8 mouse cellular contexts compared by ENCODE assay signal in the genomic region with DNA sequence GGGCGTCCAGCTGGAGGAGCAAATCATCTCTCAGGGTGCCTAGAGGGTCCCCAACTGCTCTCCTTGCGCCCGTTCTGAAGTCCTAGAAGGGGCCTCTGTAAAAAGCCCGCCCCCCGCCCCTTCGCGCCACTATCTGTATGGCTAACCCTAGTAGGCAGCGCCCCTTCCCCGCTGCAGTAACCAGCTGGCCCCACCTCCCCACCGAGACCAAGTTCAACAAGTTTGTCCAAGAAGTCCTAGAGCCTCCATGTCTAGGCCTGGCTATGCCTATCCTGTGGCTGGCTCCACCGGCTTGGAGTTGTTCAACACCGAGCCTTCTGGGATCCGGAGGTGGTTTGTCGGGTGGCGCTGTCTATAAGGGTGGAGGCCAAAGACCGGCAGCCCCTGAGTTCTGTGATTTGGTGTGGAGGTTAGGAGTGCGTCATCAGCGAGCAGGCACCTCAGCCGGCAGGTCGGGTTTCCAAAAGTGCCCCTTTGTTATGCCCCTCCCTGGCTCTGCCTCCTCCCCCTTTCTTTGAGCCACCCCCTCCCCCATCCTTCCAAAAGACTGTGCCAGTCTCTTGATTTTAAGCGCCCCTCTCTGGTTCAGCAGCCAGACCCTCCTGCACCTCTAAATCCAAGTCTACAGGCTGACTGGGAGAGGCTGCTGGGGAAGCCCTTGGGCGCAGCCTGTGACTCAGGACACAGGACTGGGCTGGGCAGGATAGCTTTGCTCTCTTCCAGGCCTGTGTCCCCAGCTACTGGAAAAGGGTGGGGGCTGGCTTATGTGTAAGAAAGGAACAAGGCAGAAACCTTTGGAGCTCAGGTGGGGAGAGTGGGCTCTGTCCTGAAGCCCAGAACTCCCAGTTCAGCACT. TPM values are rescaled to one million over a fixed set of nuclear protein-coding genes. Genes with fewer than 3 reads are reported as not detected.
DNase-seq lines count a peak whose midpoint lies in the region; ATAC-seq lines count a peak whose summit lies in the region.

No protein-coding gene starts in this region.

- WGBS in heart, embryonic 11.5 days (ENCODE audit: insufficient replicate concordance) = 3% methylated on average over 22 of the region's 22 CpGs
- WGBS in limb, embryonic 12.5 days = 2% methylated on average over 22 of the region's 22 CpGs

- H3K9me3 ChIP-seq in heart, embryonic 11.5 days (replicated peaks; ENCODE audit: control insufficient read depth, low read length) = no peaks in the 10 kb centered on the region
- no peaks in the 10 kb centered on the region for H3K9me3 ChIP-seq in limb, embryonic 12.5 days

- peaks cover 29% of the 10 kb centered on the region for H3K4me1 ChIP-seq in heart, embryonic 11.5 days (ENCODE audit: control insufficient read depth, insufficient read depth, low read length)
- peaks cover 37% of the 10 kb centered on the region for H3K4me1 ChIP-seq in limb, embryonic 12.5 days (replicated peaks)

- peak overlapping the region; percentile 63 for H3K9ac ChIP-seq in heart, embryonic 11.5 days (ENCODE audit: low read depth, low read length)
- H3K9ac ChIP-seq in limb, embryonic 12.5 days (replicated peaks) = peak overlapping the region; percentile 75

- intact Hi-C loops in heart, postnatal 14 days (cut with DNase I) = no loop called here

- peaks cover 27% of the 10 kb centered on the region for H3K27me3 ChIP-seq in heart, embryonic 11.5 days (ENCODE audit: control insufficient read depth, insufficient read depth, low read length)
- peaks cover 24% of the 10 kb centered on the region for H3K27me3 ChIP-seq in limb, embryonic 12.5 days

- H3K4me3 ChIP-seq in heart, embryonic 11.5 days (ENCODE audit: low read depth, low read length) = peak overlapping the region; percentile 60
- peak overlapping the region; percentile 69 for H3K4me3 ChIP-seq in limb, embryonic 12.5 days (replicated peaks)

- ATAC-seq in heart, embryonic 11.5 days (replicated peaks; ENCODE audit: insufficient number of reproducible peaks, low FRiP score, low TSS enrichment) = peak; percentile 29
- ATAC-seq in limb, embryonic 12.5 days (ENCODE audit: insufficient number of reproducible peaks, insufficient read depth, low FRiP score, low TSS enrichment, low read depth) = peak; percentile 87

- no peak for DNase-seq in heart, postnatal 14 days
- DNase-seq in MN1 (ENCODE audit: low spot score) = peak; percentile 28
- DNase-seq in embryo, embryonic 11.5 days (ENCODE audit: low read depth, low spot score) = peak; percentile 52
- DNase-seq in heart, postnatal 4 days = peak; percentile 53
- peak; percentile 48 for DNase-seq in naive thymus-derived CD4-positive, alpha-beta T cell, adult 2 months (ENCODE audit: low read depth)
- DNase-seq in layer of hippocampus, postnatal 36 days = no peak

- peak overlapping the region; percentile 46; the same call in 1 of the 2 replicates for H3K27ac ChIP-seq in heart, embryonic 11.5 days (ENCODE audit: low read depth, low read length)
- peak overlapping the region; percentile 91 for H3K27ac ChIP-seq in limb, embryonic 12.5 days

- peaks cover 9% of the 10 kb centered on the region for H3K36me3 ChIP-seq in heart, embryonic 11.5 days (ENCODE audit: control insufficient read depth, insufficient read depth, low read length)
- H3K36me3 ChIP-seq in limb, embryonic 12.5 days = peaks cover 26% of the 10 kb centered on the region

- H3K4me2 ChIP-seq in heart, embryonic 11.5 days = peak overlapping the region; percentile 96
- peak overlapping the region; percentile 95 for H3K4me2 ChIP-seq in limb, embryonic 12.5 days

RNA-seq across cellular contexts. Expression of a gene that starts 1.6 kb away (rescaled TPM):
- polyA plus RNA-seq in heart, embryonic 11.5 days (2014; fragmentation: Nextera tagmentation; extraction: Ambion mirVana) = 18.6 and 19.5 TPM in 2 replicates
- total RNA-seq in heart, postnatal 14 days (2021) = 100 to 1,000 TPM; 106 to 109 TPM
- 10 to 100 TPM; 90.5 to 99.5 TPM for total RNA-seq in heart, postnatal 4 days (2021)
- 44.7 and 44.8 TPM in 2 replicates for polyA plus RNA-seq in limb, embryonic 12.5 days (2016; fragmentation: Nextera tagmentation; extraction: Ambion mirVana)
- 10 to 100 TPM; 23.8 to 30.1 TPM for total RNA-seq in layer of hippocampus, postnatal 36 days (2021)

RNA-seq across cellular contexts. Expression of a gene that starts 7.4 kb away (rescaled TPM):
- 56.7 and 64.1 TPM in 2 replicates for polyA plus RNA-seq in heart, embryonic 11.5 days (2014; fragmentation: Nextera tagmentation; extraction: Ambion mirVana)
- 10 to 100 TPM; 59.2 to 62.4 TPM for total RNA-seq in heart, postnatal 14 days (2021)
- 10 to 100 TPM; 64.1 to 67.4 TPM for total RNA-seq in heart, postnatal 4 days (2021)
- 99.9 and 108 TPM in 2 replicates for polyA plus RNA-seq in limb, embryonic 12.5 days (2016; fragmentation: Nextera tagmentation; extraction: Ambion mirVana)
- 10 to 100 TPM; 68.9 to 73.8 TPM for total RNA-seq in layer of hippocampus, postnatal 36 days (2021)

RNA-seq across cellular contexts. Expression of a gene that starts 20.6 kb away (rescaled TPM):
- 7.3 and 8.3 TPM in 2 replicates for polyA plus RNA-seq in heart, embryonic 11.5 days (2014; fragmentation: Nextera tagmentation; extraction: Ambion mirVana)
- total RNA-seq in heart, postnatal 14 days (2021) = 1 to 10 TPM; 4.6 to 6.3 TPM
- 1 to 10 TPM; 5.0 to 5.1 TPM for total RNA-seq in heart, postnatal 4 days (2021)
- 18.0 and 19.6 TPM in 2 replicates for polyA plus RNA-seq in limb, embryonic 12.5 days (2016; fragmentation: Nextera tagmentation; extraction: Ambion mirVana)
- 1 to 10 TPM; 9.3 to 9.8 TPM for total RNA-seq in layer of hippocampus, postnatal 36 days (2021)

RNA-seq across cellular contexts. Expression of a gene that starts 54.7 kb away (rescaled TPM):
- 19.0 and 20.3 TPM in 2 replicates for polyA plus RNA-seq in heart, embryonic 11.5 days (2014; fragmentation: Nextera tagmentation; extraction: Ambion mirVana)
- total RNA-seq in heart, postnatal 14 days (2021) = 10 to 100 TPM; 18.1 to 19.7 TPM
- total RNA-seq in heart, postnatal 4 days (2021) = 10 to 100 TPM; 21.0 to 21.8 TPM
- 30.1 and 30.3 TPM in 2 replicates for polyA plus RNA-seq in limb, embryonic 12.5 days (2016; fragmentation: Nextera tagmentation; extraction: Ambion mirVana)
- 10 to 100 TPM; 52.7 to 56.4 TPM for total RNA-seq in layer of hippocampus, postnatal 36 days (2021)

RNA-seq across cellular contexts. Expression of a gene that starts 54.7 kb away (rescaled TPM):
- polyA plus RNA-seq in heart, embryonic 11.5 days (2014; fragmentation: Nextera tagmentation; extraction: Ambion mirVana) = 2.5 and 2.8 TPM in 2 replicates
- total RNA-seq in heart, postnatal 14 days (2021) = 10 to 100 TPM in 1 of 2 experiments, 1 to 10 TPM in 1; 8.6 to 11.8 TPM
- total RNA-seq in heart, postnatal 4 days (2021) = 1 to 10 TPM; 1.6 to 2.7 TPM
- polyA plus RNA-seq in limb, embryonic 12.5 days (2016; fragmentation: Nextera tagmentation; extraction: Ambion mirVana) = 1.9 and 2.0 TPM in 2 replicates
- total RNA-seq in layer of hippocampus, postnatal 36 days (2021) = 1 to 10 TPM; 5.1 to 7.7 TPM

Comparison
In these comparisons a context has a peak if more than half of its experiments do, and no peak if none do; other contexts are left out.
1. DNase-seq: peak in MN1 (single experiment), embryo, embryonic 11.5 days (single experiment), heart, postnatal 4 days (single experiment) and naive thymus-derived CD4-positive, alpha-beta T cell, adult 2 months (single experiment); none in heart, postnatal 14 days (0 of 2) and layer of hippocampus, postnatal 36 days (0 of 2).